Mouse (Mus musculus) intestine, embryonic 14.5 days (tissue): ENCODE measurements at regions not wholly inside any gene's neighbourhood (a gene's known extent, or its start where the extent isn't known, plus 50 kb on each side); places are given as distances from the start of the nearest gene placed in this dataset.

ENCODE experiments used
- ATAC-seq: fragments of 200-750 bp; cut with Nextera tagmentation; replicated peaks from 2 replicates; pipeline ENCODE4 v1.8.0; 2017; ENCODE audit warnings: low read depth, moderate number of reproducible peaks, moderate TSS enrichment, moderate library complexity; ENCODE audit not compliant: low FRiP score, low TSS enrichment
- DNase-seq: peaks from one replicate; pipeline ENCODE4 v3.0.0-alpha.2; 2018; ENCODE audit warnings: low spot score
- H3K27ac ChIP-seq: fragments of 300-500 bp; sonication (generic); 2 replicates; pipeline ENCODE4 v1.5.1; 2014; ENCODE audit warnings: low read depth, mild to moderate bottlenecking, control low read depth
- H3K27me3 ChIP-seq: fragments of 300-500 bp; sonication (generic); replicated peaks from 2 replicates; pipeline ENCODE4 v1.6.1; 2014; ENCODE audit warnings: low read length, control low read depth; ENCODE audit not compliant: control insufficient read depth, insufficient read depth
- H3K36me3 ChIP-seq: fragments of 300-500 bp; sonication (generic); 2 replicates; pipeline ENCODE4 v1.6.1; 2014; ENCODE audit warnings: low read length, control low read depth; ENCODE audit not compliant: control insufficient read depth, insufficient read depth
- H3K4me1 ChIP-seq: fragments of 300-500 bp; sonication (generic); replicated peaks from 2 replicates; pipeline ENCODE4 v1.6.1; 2014; ENCODE audit warnings: low read length, control low read depth, mixed read lengths; ENCODE audit not compliant: control insufficient read depth, insufficient read depth
- H3K4me2 ChIP-seq: fragments of 300-500 bp; sonication (generic); 2 replicates; pipeline ENCODE4 v1.6.1; 2014; ENCODE audit warnings: low read length
- H3K4me3 ChIP-seq: fragments of 300-500 bp; sonication (generic); 2 replicates; pipeline ENCODE4 v1.5.1; 2014; ENCODE audit warnings: low read depth, low read length, control low read depth, mixed read lengths
- H3K9ac ChIP-seq: fragments of 300-500 bp; sonication (generic); 2 replicates; pipeline ENCODE4 v1.6.1; 2014; ENCODE audit warnings: mild to moderate bottlenecking, low read length
- H3K9me3 ChIP-seq: fragments of 300-500 bp; sonication (generic); 2 replicates; pipeline ENCODE4 v1.6.1; 2016; ENCODE audit warnings: low read length, control low read depth; ENCODE audit not compliant: control insufficient read depth
- WGBS: fragments of 180-500 bp; shearing (Covaris S2); extraction: QIAGEN DNeasy Blood & Tissue Kit; methylation state at CpG from one replicate; pipeline ENCODE4 v1.1.7; 2014; 5-methylcytosine and 5-hydroxymethylcytosine counted together

DNA sequence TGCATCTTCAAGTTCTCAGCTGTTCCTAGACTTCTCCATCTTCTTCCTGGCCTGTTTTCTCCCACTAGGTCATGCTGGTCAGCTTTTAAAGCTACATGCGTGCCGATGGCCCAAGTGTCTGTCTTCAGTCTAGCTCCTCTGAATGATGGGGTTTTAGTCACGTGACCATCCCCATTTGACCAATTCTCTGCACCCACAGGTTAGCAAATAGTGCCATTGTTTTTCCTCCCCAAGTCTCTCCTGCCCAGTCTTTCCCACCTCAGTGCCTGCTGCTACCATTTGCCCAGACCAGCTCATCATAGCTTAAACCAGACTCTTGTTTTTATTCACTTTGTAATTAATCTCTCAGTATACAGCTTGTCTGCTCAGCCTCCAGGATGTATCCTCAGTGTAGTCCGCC, 62.3 kb downstream of the Zfp706 start:
- Histone ChIP-seq H3K4me1 (no peaks in the 10 kb centered on the region), H3K4me2 (no peak overlapping the region), H3K4me3 (no peak overlapping the region), H3K9me3 (no peaks in the 10 kb centered on the region), H3K27ac (no peak overlapping the region), H3K9ac (no peak overlapping the region), H3K27me3 (no peaks in the 10 kb centered on the region), H3K36me3 (no peaks in the 10 kb centered on the region)
- 86% methylated on average over 4 of the region's 4 CpGs for WGBS
- DNase-seq (no peak), ATAC-seq (no peak)

DNA sequence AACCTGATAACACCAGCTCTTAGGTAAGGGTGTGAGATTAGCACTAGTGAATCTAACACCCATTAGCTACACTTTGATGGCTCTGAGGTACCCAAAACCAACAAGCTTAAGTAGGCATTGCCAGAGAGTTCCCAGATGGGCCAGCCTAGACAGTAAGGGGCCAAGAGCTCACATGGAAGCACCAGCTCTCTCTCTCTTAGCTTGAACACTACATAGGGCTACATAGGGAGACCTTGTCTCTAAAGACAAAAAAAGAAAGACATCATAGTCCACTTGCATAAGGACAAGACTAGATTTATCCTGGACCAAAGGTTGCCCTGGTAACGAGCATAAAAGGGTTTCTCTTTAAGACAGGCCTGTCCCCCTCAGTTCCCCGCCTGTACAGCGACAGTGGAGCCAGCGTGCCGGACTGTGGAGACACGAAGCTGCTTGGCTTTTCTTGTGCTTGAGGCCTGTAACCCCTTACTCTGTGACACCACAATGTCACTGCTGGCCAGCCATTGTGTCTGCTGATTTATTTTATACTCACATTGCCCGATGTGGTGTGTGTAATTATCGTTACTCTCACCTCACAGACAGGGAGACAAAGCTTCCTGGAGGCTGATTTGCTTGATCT, 62.9 kb downstream of the Zfp706 start:
- Histone ChIP-seq H3K4me3 (no peak overlapping the region), H3K36me3 (no peaks in the 10 kb centered on the region), H3K4me1 (no peaks in the 10 kb centered on the region), H3K4me2 (no peak overlapping the region), H3K27ac (no peak overlapping the region), H3K9me3 (no peaks in the 10 kb centered on the region), H3K27me3 (no peaks in the 10 kb centered on the region), H3K9ac (no peak overlapping the region)
- 79% methylated on average over 8 of the region's 8 CpGs for WGBS
- DNase-seq, result no peak
- no peak for ATAC-seq

GRCm38 (mm10) chr15:36943492-36944112, 64.0 kb downstream of the Zfp706 start:
- Histone ChIP-seq H3K9me3 (no peaks in the 10 kb centered on the region), H3K4me1 (no peaks in the 10 kb centered on the region; the same call in 1 of the 2 replicates), H3K4me2 (no peak overlapping the region), H3K36me3 (no peaks in the 10 kb centered on the region), H3K27ac (no peak overlapping the region), H3K4me3 (no peak overlapping the region), H3K27me3 (no peaks in the 10 kb centered on the region), H3K9ac (no peak overlapping the region)
- 48% methylated on average over 12 of the region's 12 CpGs for whole genome bisulfite sequencing
- ATAC-seq, result no peak
- DNase-seq, result no peak

DNA sequence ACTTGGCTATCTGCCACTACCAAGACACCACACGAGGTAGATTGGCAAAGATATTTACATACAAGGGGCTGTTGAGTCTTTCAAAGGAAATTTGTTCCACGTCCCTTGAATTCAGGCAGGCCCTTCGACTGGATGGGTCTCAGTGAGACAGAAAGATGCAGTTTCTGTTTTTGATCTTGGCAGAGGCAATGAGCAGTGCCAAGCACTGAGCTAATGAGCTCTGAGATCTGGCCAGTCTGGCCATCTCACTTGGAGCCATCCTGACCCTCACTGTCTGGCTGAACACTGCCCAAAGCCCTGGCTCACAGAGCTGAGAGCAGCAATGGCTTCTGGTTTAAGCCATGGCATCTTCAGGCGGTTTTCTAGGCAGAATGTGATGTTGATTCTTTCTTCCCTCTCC, 65.3 kb downstream of the Zfp706 start:
- 72% methylated on average over 4 of the region's 4 CpGs for WGBS
- H3K27me3 ChIP-seq, result no peaks in the 10 kb centered on the region
- ATAC-seq, result no peak
- H3K9me3 ChIP-seq, result no peaks in the 10 kb centered on the region
- no peak overlapping the region for H3K9ac ChIP-seq
- no peak overlapping the region for H3K4me3 ChIP-seq
- DNase-seq, result no peak
- H3K36me3 ChIP-seq, result no peaks in the 10 kb centered on the region
- no peak overlapping the region for H3K27ac ChIP-seq
- no peaks in the 10 kb centered on the region; the same call in 1 of the 2 replicates for H3K4me1 ChIP-seq
- no peak overlapping the region for H3K4me2 ChIP-seq

- no peak for ATAC-seq
- DNase-seq, result no peak
- 89% methylated on average over 5 of the region's 5 CpGs for WGBS
Observed at GRCm38 (mm10) chr15:36941741-36942140, 65.8 kb downstream of the Zfp706 start.

GRCm38 (mm10) chr15:36939608-36940007, 68.0 kb downstream of the Zfp706 start:
- Histone ChIP-seq H3K9ac (no peak overlapping the region), H3K36me3 (no peaks in the 10 kb centered on the region), H3K27me3 (no peaks in the 10 kb centered on the region), H3K9me3 (no peaks in the 10 kb centered on the region), H3K4me1 (no peaks in the 10 kb centered on the region; the same call in 1 of the 2 replicates), H3K4me3 (no peak overlapping the region), H3K4me2 (no peak overlapping the region), H3K27ac (no peak overlapping the region)
- 86% methylated on average over 9 of the region's 9 CpGs for WGBS
- DNase-seq (no peak), ATAC-seq (no peak)

More at GRCm38 (mm10) chr15:36941741-36942140, 65.8 kb downstream of the Zfp706 start:
- H3K4me1 ChIP-seq, result no peaks in the 10 kb centered on the region; the same call in 1 of the 2 replicates
- H3K27me3 ChIP-seq, result no peaks in the 10 kb centered on the region
- H3K4me2 ChIP-seq, result no peak overlapping the region
- H3K4me3 ChIP-seq, result no peak overlapping the region
- H3K9ac ChIP-seq, result no peak overlapping the region
- H3K9me3 ChIP-seq, result no peaks in the 10 kb centered on the region
- H3K36me3 ChIP-seq, result no peaks in the 10 kb centered on the region
- no peak overlapping the region for H3K27ac ChIP-seq

- Histone ChIP-seq H3K4me3 (peak overlapping the region; percentile 36), H3K9ac (peak overlapping the region; percentile 66; the same call in 1 of the 2 replicates), H3K27me3 (no peaks in the 10 kb centered on the region), H3K36me3 (no peaks in the 10 kb centered on the region), H3K27ac (0 out of 2 replicates have a peak overlapping the region, but pooled peaks have one; percentile 6), H3K4me1 (no peaks in the 10 kb centered on the region; the same call in 1 of the 2 replicates), H3K4me2 (peak overlapping the region; percentile 63), H3K9me3 (no peaks in the 10 kb centered on the region)
- WGBS, result 28% methylated on average over 9 of the region's 9 CpGs
- ATAC-seq, result peak; percentile 16
- no peak for DNase-seq
Observed at GRCm38 (mm10) chr15:36939153-36939552, 68.4 kb downstream of the Zfp706 start.

- ATAC-seq, result peak; percentile 93
- H3K4me3 ChIP-seq, result peak overlapping the region; percentile 36
- H3K4me1 ChIP-seq, result no peaks in the 10 kb centered on the region; the same call in 1 of the 2 replicates
- H3K9me3 ChIP-seq, result no peaks in the 10 kb centered on the region
- 1% methylated on average over 55 of the region's 57 CpGs for WGBS
- DNase-seq, result peak; percentile 88
- peak overlapping the region; percentile 63 for H3K4me2 ChIP-seq
- H3K9ac ChIP-seq, result peak overlapping the region; percentile 66
- H3K27ac ChIP-seq, result peak overlapping the region; percentile 58
- no peaks in the 10 kb centered on the region for H3K36me3 ChIP-seq
- no peaks in the 10 kb centered on the region for H3K27me3 ChIP-seq
Observed at GRCm38 (mm10) chr15:36938511-36939150, 68.9 kb downstream of the Zfp706 start.
